Mouse (Mus musculus): ENCODE results near the gene Cacng7.
A peak's percentile ranks its signal among the peaks of the same experiment; 100 is the strongest.

Cacng7 gene

GRCm38 (mm10) chr7:3302556-3303275 is 30.0 kb upstream of the Cacng7 start:
- DNase-seq, result peak; percentile 93

GRCm38 (mm10) chr7:3303276-3303781 is 29.4 kb upstream of the Cacng7 start:
- peak; percentile 95 for DNase-seq

GRCm38 (mm10) chr7:3303789-3304188 is 29.0 kb upstream of the Cacng7 start:
- DNase-seq, result peak; percentile 93

- DNase-seq, result peak; percentile 94
Observed at GRCm38 (mm10) chr7:3304298-3304697, 28.5 kb upstream of the Cacng7 start.

GRCm38 (mm10) chr7:3306400-3306799 is 26.4 kb upstream of the Cacng7 start:
- peak; percentile 62 for DNase-seq

GRCm38 (mm10) chr7:3308646-3309045 is 24.1 kb upstream of the Cacng7 start:
- DNase-seq, result peak; percentile 71

- no peak for DNase-seq
Observed at GRCm38 (mm10) chr7:3310233-3310632, 22.5 kb upstream of the Cacng7 start.

GRCm38 (mm10) chr7:3313571-3313970 is 19.2 kb upstream of the Cacng7 start:
- DNase-seq, result peak; percentile 84

- DNase-seq, result peak; percentile 84
Observed at GRCm38 (mm10) chr7:3314121-3314520, 18.6 kb upstream of the Cacng7 start.

GRCm38 (mm10) chr7:3317704-3318103 is 15.1 kb upstream of the Cacng7 start:
- peak; percentile 63 for DNase-seq

GRCm38 (mm10) chr7:3320856-3321255 is 11.9 kb upstream of the Cacng7 start:
- DNase-seq, result peak; percentile 71

- DNase-seq, result no peak
Observed at GRCm38 (mm10) chr7:3323826-3324225, 8.9 kb upstream of the Cacng7 start.

GRCm38 (mm10) chr7:3327961-3328360 is 4.8 kb upstream of the Cacng7 start:
- DNase-seq, result no peak

GRCm38 (mm10) chr7:3329776-3330546 is 2.8 kb upstream of the Cacng7 start:
- peak; percentile 94 for DNase-seq

GRCm38 (mm10) chr7:3331171-3331570 is 1.6 kb upstream of the Cacng7 start:
- DNase-seq, result no peak

- DNase-seq, result peak; percentile 97
Observed at GRCm38 (mm10) chr7:3331581-3332223, 1.1 kb upstream of the Cacng7 start.

GRCm38 (mm10) chr7:3332224-3332615 is 535 bp upstream of the Cacng7 start:
- DNase-seq, result no peak

GRCm38 (mm10) chr7:3333542-3333941 is 787 bp downstream of the Cacng7 start:
- no peak for DNase-seq

GRCm38 (mm10) chr7:3336412-3336811 is 3.7 kb downstream of the Cacng7 start:
- DNase-seq, result no peak

- no peak for DNase-seq
Observed at GRCm38 (mm10) chr7:3338286-3338935, 5.7 kb downstream of the Cacng7 start.

- DNase-seq, result no peak
Observed at GRCm38 (mm10) chr7:3339010-3339409, 6.3 kb downstream of the Cacng7 start.

GRCm38 (mm10) chr7:3343861-3344260 is 11.1 kb downstream of the Cacng7 start:
- peak; percentile 77 for DNase-seq

GRCm38 (mm10) chr7:3345301-3345700 is 12.5 kb downstream of the Cacng7 start:
- DNase-seq, result no peak

Measured in heart, adult 11 months (tissue).